Mouse (Mus musculus) stomach, postnatal 0 days (tissue): ENCODE measurements at regions not wholly inside any gene's neighbourhood (a gene's known extent, or its start where the extent isn't known, plus 50 kb on each side); places are given as distances from the start of the nearest gene placed in this dataset.

Experiments used
- ATAC-seq: fragments of 200-750 bp; cut with Nextera tagmentation; 2 replicates; pipeline ENCODE4 v1.8.0; 2017; ENCODE audit not compliant: low FRiP score, low TSS enrichment
- DNase-seq: peaks from one replicate; pipeline ENCODE4 v3.0.0-alpha.2; 2016; ENCODE audit warnings: low spot score
- H3K27ac ChIP-seq: fragments of 300-500 bp; sonication (generic); replicated peaks from 2 replicates; pipeline ENCODE4 v1.5.1; 2014; ENCODE audit warnings: mild to moderate bottlenecking, control low read depth
- H3K27me3 ChIP-seq: fragments of 300-500 bp; sonication (generic); 2 replicates; pipeline ENCODE4 v1.6.1; 2014; ENCODE audit warnings: low read length; ENCODE audit not compliant: control insufficient read depth, insufficient read depth
- H3K36me3 ChIP-seq: fragments of 300-500 bp; sonication (generic); 2 replicates; pipeline ENCODE4 v1.6.1; 2014; ENCODE audit warnings: low read length, mixed read lengths; ENCODE audit not compliant: control insufficient read depth, insufficient read depth
- H3K4me1 ChIP-seq: fragments of 300-500 bp; sonication (generic); replicated peaks from 2 replicates; pipeline ENCODE4 v1.6.1; 2014; ENCODE audit warnings: antibody characterized with exemption; ENCODE audit not compliant: control insufficient read depth, insufficient read depth
- H3K4me2 ChIP-seq: fragments of 300-500 bp; sonication (generic); replicated peaks from 2 replicates; pipeline ENCODE4 v1.6.1; 2014; ENCODE audit warnings: low read depth, mild to moderate bottlenecking, control low read depth, moderate library complexity
- H3K4me3 ChIP-seq: fragments of 300-500 bp; sonication (generic); 2 replicates; pipeline ENCODE4 v1.5.1; 2014; ENCODE audit warnings: low read depth, low read length, control low read depth
- H3K9ac ChIP-seq: fragments of 300-500 bp; sonication (generic); 2 replicates; pipeline ENCODE4 v1.6.1; 2014; ENCODE audit warnings: mild to moderate bottlenecking, low read length, control low read depth, mixed read lengths
- H3K9me3 ChIP-seq: fragments of 300-500 bp; sonication (generic); 2 replicates; pipeline ENCODE4 v1.6.1; 2016; ENCODE audit warnings: low read length; ENCODE audit not compliant: control insufficient read depth
- CTCF ChIP-seq: IDR thresholded peaks from 2 replicates; pipeline ENCODE4 v1.5.1; 2016; ENCODE audit warnings: antibody characterized with exemption, low read depth, mild to moderate bottlenecking, moderate library complexity
- EP300 ChIP-seq: optimal IDR thresholded peaks from 2 replicates; pipeline ENCODE3; 2016; ENCODE audit warnings: antibody characterized with exemption
- WGBS: fragments of 180-500 bp; shearing (Covaris S2); extraction: QIAGEN DNeasy Blood & Tissue Kit; methylation state at CpG from one replicate; pipeline ENCODE4 v1.1.7; 2014; 5-methylcytosine and 5-hydroxymethylcytosine counted together

GRCm38 (mm10) chr11:18750080-18750375 lies 268.8 kb downstream of the Meis1 start:
- TF ChIP-seq CTCF (no peak), EP300 (no peak)
- 27% methylated on average over 2 of the region's 2 CpGs for WGBS
- DNase-seq (no peak), ATAC-seq (no peak)
- peak overlapping the region; percentile 78 for H3K27ac ChIP-seq
- peaks cover 6% of the 10 kb centered on the region; the same call in 1 of the 2 replicates for H3K4me1 ChIP-seq
- H3K9ac ChIP-seq = no peak overlapping the region
- no peak overlapping the region for H3K4me3 ChIP-seq
- H3K9me3 ChIP-seq = no peaks in the 10 kb centered on the region
- H3K36me3 ChIP-seq = no peaks in the 10 kb centered on the region
- H3K27me3 ChIP-seq = no peaks in the 10 kb centered on the region
- H3K4me2 ChIP-seq = peak overlapping the region; percentile 54; the same call in 1 of the 2 replicates

GRCm38 (mm10) chr11:18749265-18750079 lies 269.3 kb downstream of the Meis1 start:
- peak overlapping the region; percentile 78 for H3K27ac ChIP-seq
- ATAC-seq = no peak
- H3K4me3 ChIP-seq = no peak overlapping the region
- H3K9ac ChIP-seq = 0 out of 2 replicates have a peak overlapping the region, but pooled peaks have one; percentile 1
- TF ChIP-seq CTCF (no peak), EP300 (no peak)
- no peak for DNase-seq
- no peaks in the 10 kb centered on the region for H3K27me3 ChIP-seq
- peak overlapping the region; percentile 54 for H3K4me2 ChIP-seq
- 31% methylated on average over 9 of the region's 9 CpGs for WGBS
- no peaks in the 10 kb centered on the region for H3K9me3 ChIP-seq
- no peaks in the 10 kb centered on the region for H3K36me3 ChIP-seq
- peaks cover 6% of the 10 kb centered on the region; the same call in 1 of the 2 replicates for H3K4me1 ChIP-seq

DNA sequence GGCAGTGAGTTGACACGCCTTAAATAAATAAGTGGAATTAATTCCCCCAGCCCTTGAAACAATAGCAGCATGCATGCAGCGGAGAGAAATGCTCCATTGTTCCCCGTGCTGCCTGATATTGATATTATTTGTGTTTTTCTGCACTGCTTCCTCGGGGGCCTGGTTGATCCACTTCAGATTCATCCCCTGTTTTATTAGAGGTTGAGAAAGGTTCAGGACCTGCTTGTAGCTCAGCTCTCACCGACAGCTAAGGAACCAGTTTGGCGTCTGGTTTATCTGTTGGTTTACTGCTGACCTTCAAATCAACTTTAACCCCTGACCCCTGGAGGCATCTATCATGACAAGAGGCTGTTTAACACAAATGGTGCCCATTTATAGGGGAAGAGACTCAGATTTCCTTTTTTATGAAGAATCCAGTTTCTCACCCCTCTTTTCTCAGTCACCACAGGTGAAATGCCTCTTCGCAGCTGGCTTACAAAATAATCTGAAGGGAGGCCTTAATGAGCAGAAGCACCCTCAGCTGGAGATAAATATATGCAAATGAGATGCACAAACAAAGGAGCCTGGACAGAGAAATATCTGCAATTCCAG lies 270.8 kb downstream of the Meis1 start:
- 28% methylated on average over 7 of the region's 7 CpGs for WGBS
- Histone ChIP-seq H3K27me3 (no peaks in the 10 kb centered on the region), H3K4me3 (no peak overlapping the region), H3K27ac (peak overlapping the region; percentile 91), H3K4me1 (peaks cover 6% of the 10 kb centered on the region; the same call in 1 of the 2 replicates), H3K9me3 (no peaks in the 10 kb centered on the region), H3K9ac (0 out of 2 replicates have a peak overlapping the region, but pooled peaks have one; percentile 13), H3K4me2 (peak overlapping the region; percentile 14; the same call in 1 of the 2 replicates), H3K36me3 (no peaks in the 10 kb centered on the region)
- DNase-seq = no peak
- ATAC-seq = no peak
- TF ChIP-seq EP300 = peak; percentile 76
- TF ChIP-seq CTCF = no peak

DNA sequence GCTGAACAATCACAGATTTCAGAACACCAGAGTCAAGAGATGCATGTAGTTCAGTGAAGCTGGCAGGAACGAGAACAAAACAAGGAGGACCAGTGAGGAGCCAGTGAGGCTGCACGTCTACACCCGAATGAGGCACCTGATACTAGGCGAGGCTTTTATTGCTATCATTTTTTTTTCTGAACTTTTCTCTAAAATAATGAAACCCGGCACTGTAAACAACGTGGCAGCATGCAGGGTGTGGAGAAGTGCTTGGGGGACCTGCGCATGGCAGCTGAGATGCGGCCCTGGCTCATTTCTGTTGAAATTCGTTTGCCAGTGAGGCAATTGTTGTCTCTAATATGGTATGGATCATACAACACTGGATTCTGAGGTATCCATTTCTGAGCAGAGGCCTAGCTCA lies 271.4 kb downstream of the Meis1 start:
- Histone ChIP-seq H3K4me2 (peak overlapping the region; percentile 23; the same call in 1 of the 2 replicates), H3K9me3 (no peaks in the 10 kb centered on the region), H3K4me3 (no peak overlapping the region), H3K36me3 (no peaks in the 10 kb centered on the region), H3K4me1 (peaks cover 6% of the 10 kb centered on the region; the same call in 1 of the 2 replicates), H3K27me3 (no peaks in the 10 kb centered on the region), H3K9ac (no peak overlapping the region), H3K27ac (peak overlapping the region; percentile 91)
- ATAC-seq = no peak
- no peak for TF ChIP-seq CTCF
- no peak for TF ChIP-seq EP300
- no peak for DNase-seq
- WGBS = 31% methylated on average over 9 of the region's 9 CpGs

DNA sequence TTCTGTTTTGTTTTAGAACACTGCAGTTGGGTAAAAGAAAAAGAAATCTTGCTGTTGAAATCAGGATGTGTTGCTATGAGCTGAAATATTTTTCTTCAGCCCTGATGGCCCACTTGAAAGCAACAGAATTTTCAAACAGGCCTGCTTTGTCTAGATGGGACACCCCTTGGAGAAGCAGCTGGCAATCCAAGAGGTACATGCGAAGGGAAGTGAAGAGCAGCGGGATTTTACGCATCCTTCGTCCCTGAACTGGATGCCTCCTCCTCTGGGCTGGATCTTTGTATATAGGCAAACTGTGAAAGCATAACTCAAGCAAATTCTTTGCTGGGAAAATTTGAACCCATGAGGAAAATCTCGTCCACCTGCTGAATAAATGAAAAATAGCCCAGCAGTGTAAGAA lies 272.3 kb downstream of the Meis1 start:
- no peak overlapping the region for H3K4me2 ChIP-seq
- ATAC-seq = no peak
- H3K36me3 ChIP-seq = no peaks in the 10 kb centered on the region
- no peak overlapping the region for H3K9ac ChIP-seq
- no peak for DNase-seq
- H3K9me3 ChIP-seq = no peaks in the 10 kb centered on the region
- TF ChIP-seq CTCF (no peak), EP300 (no peak)
- H3K4me1 ChIP-seq = peaks cover 6% of the 10 kb centered on the region; the same call in 1 of the 2 replicates
- H3K4me3 ChIP-seq = no peak overlapping the region
- WGBS = 58% methylated on average over 5 of the region's 5 CpGs
- peak overlapping the region; percentile 91 for H3K27ac ChIP-seq
- no peaks in the 10 kb centered on the region for H3K27me3 ChIP-seq

DNA sequence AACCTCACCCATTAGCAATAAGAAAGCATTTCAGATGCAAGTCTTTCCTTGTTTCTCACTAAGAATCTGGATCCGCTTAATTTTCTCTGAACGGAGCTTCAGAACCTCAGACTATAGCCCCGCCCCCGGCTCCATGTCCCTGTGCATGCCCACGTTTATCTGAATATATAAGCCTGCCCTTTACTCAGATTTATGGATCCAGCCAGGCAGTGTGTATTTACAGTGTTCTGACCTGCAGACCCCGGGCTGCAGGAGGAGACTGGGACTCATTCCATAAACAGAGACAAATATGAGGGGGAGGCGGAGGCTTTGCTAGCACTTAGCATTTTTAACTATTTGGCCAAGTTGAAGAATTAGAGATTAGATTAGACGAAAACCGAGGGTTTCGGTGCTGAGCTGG lies 272.9 kb downstream of the Meis1 start:
- WGBS = 11% methylated on average over 10 of the region's 10 CpGs
- Histone ChIP-seq H3K27ac (peak overlapping the region; percentile 91; the same call in 1 of the 2 replicates), H3K4me3 (no peak overlapping the region), H3K9me3 (no peaks in the 10 kb centered on the region), H3K9ac (0 out of 2 replicates have a peak overlapping the region, but pooled peaks have one; percentile 18), H3K4me1 (peaks cover 6% of the 10 kb centered on the region; the same call in 1 of the 2 replicates), H3K36me3 (no peaks in the 10 kb centered on the region), H3K4me2 (peak overlapping the region; percentile 40), H3K27me3 (no peaks in the 10 kb centered on the region)
- ATAC-seq (peak; percentile 69; the same call in 1 of the 2 replicates), DNase-seq (peak; percentile 33)
- TF ChIP-seq CTCF (no peak), EP300 (no peak)
